Mouse (Mus musculus): Measurements from ENCODE around the gene Xrcc4.

The Xrcc4 gene

DNA sequence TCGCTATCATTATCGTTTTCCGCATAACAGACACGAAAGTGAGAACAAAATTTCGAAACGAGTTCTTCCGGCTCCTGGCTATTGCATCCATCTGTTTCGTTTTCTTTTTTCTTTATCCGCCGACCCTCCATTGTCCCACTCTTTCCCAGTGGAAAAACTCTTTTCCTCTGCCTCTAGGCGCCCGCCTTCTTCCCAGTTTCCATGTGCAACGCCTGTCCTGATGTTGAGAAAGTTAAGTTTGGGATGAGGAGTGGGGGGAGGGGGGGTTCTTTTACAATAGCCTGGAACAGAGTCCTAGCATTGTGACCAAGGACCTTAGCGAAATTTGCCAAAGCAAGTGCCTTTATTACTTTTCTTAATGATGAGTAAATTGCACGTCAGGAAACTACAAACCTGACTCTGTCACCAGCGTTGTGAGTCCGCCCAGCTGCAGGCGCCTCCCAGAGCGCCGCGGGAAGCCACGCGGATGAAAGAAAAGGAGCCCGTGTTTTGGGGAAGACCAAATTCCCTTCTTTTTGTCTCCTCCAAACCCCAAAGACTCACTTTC lies 349.6 kb downstream of the Xrcc4 start:
- DNase-seq (ENCODE audit: low read depth, low spot score) = no peak

GRCm38 (mm10) chr13:89738776-89739695 lies 350.4 kb downstream of the Xrcc4 start:
- DNase-seq (ENCODE audit: low read depth, low spot score) = no peak

GRCm38 (mm10) chr13:89738275-89738674 lies 351.1 kb downstream of the Xrcc4 start:
- no peak for DNase-seq (ENCODE audit: low read depth, low spot score)

- DNase-seq (ENCODE audit: low read depth, low spot score) = no peak
Observed at GRCm38 (mm10) chr13:89735111-89735510, 354.3 kb downstream of the Xrcc4 start.

DNA sequence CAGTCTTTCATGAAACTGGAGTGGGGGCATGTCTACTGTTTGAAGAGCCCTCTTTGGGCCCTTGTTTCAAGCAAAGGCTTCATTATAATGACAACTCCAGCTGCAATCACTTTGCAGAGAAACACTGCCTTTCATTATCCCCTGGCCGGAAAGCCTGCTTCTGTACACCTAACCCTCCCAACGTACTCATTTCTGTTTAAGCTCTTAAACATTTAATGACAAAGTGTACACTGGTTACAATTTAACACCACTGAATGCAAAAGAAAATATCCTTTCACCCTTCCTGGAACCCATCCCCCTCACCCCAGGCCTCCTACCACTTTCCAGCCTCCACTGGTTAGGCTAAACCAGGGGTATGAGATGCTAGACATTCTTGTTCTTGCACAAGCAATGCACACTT lies 362.9 kb downstream of the Xrcc4 start:
- no peak for DNase-seq (ENCODE audit: low read depth, low spot score)
